Mouse (Mus musculus): ENCODE results near the gene Pde7b. TPM values are rescaled to one million over a fixed set of nuclear protein-coding genes. Genes with fewer than 3 reads are reported as not detected.

Gene Pde7b
- total RNA-seq (2021) (10 to 100 TPM; 12.4 to 15.8 TPM), polyA plus RNA-seq (2012; rRNA removed) (3.3 and 3.5 TPM in 2 replicates)
- long read RNA-seq, partial matches to known transcripts = 0 of 1 reads
- long read RNA-seq, other reads (novel, unspliced or antisense) = 1 of 1 reads

GRCm38 (mm10) chr10:20724906-20725305 lies at the start of gene Pde7b:
Gene Pde7b (minus strand): TSS chr10:20725078.
- DNase-seq = peak; percentile 87

- DNase-seq = no peak
Observed at GRCm38 (mm10) chr10:20772056-20772455, 47.2 kb upstream of the Pde7b start.

- DNase-seq = no peak
Observed at GRCm38 (mm10) chr10:20770418-20770888, 45.6 kb upstream of the Pde7b start.

GRCm38 (mm10) chr10:20769557-20770417 lies 44.9 kb upstream of the Pde7b start:
- DNase-seq = no peak

GRCm38 (mm10) chr10:20764352-20764751 lies 39.5 kb upstream of the Pde7b start:
- no peak for DNase-seq

GRCm38 (mm10) chr10:20758939-20759338 lies 34.1 kb upstream of the Pde7b start:
- no peak for DNase-seq

- DNase-seq = no peak
Observed at GRCm38 (mm10) chr10:20758259-20758658, 33.4 kb upstream of the Pde7b start.

- DNase-seq = no peak
Observed at GRCm38 (mm10) chr10:20756219-20756618, 31.3 kb upstream of the Pde7b start.

- DNase-seq = no peak
Observed at GRCm38 (mm10) chr10:20752883-20753282, 28.0 kb upstream of the Pde7b start.

- DNase-seq = no peak
Observed at GRCm38 (mm10) chr10:20750642-20751251, 25.9 kb upstream of the Pde7b start.

GRCm38 (mm10) chr10:20748938-20749337 lies 24.1 kb upstream of the Pde7b start:
- DNase-seq = no peak

- DNase-seq = no peak
Observed at GRCm38 (mm10) chr10:20747229-20747628, 22.4 kb upstream of the Pde7b start.

GRCm38 (mm10) chr10:20739801-20740200 lies 14.9 kb upstream of the Pde7b start:
- DNase-seq = no peak

- no peak for DNase-seq
Observed at GRCm38 (mm10) chr10:20737146-20737545, 12.3 kb upstream of the Pde7b start.

- no peak for DNase-seq
Observed at GRCm38 (mm10) chr10:20735775-20736449, 11.0 kb upstream of the Pde7b start.

- no peak for DNase-seq
Observed at GRCm38 (mm10) chr10:20733576-20733975, 8.7 kb upstream of the Pde7b start.

GRCm38 (mm10) chr10:20732180-20732579 lies 7.3 kb upstream of the Pde7b start:
- DNase-seq = no peak

- no peak for DNase-seq
Observed at GRCm38 (mm10) chr10:20730034-20730433, 5.2 kb upstream of the Pde7b start.

GRCm38 (mm10) chr10:20725384-20725983 lies 606 bp upstream of the Pde7b start:
- DNase-seq = no peak

- DNase-seq = no peak
Observed at GRCm38 (mm10) chr10:20724451-20724850, 427 bp downstream of the Pde7b start.

GRCm38 (mm10) chr10:20723962-20724361 lies 916 bp downstream of the Pde7b start:
- DNase-seq = no peak

- peak; percentile 4 for DNase-seq
Observed at GRCm38 (mm10) chr10:20723521-20723915, 1.4 kb downstream of the Pde7b start.

All from adrenal gland, adult 2 months (tissue).